Mouse (Mus musculus) left cerebral cortex, postnatal 25 days (tissue): Measurements from ENCODE around the gene Hist2h4. TPM values are rescaled to one million over a fixed set of nuclear protein-coding genes. Genes with fewer than 3 reads are reported as not detected.
A peak's percentile ranks its signal among the peaks of the same experiment; 100 is the strongest.
"Not testable (repeated sequence)": the region's sequence is repeated elsewhere in the genome, so short reads cannot be mapped to it uniquely, and the experiment has no call there.

ENCODE experiments used
- DNase-seq, 2 experiments: peaks; one replicate each; pipeline ENCODE4 v3.0.0; 2022; ENCODE audit warnings: low spot score in 2 of 2, mixed read lengths in 1 of 2
- intact Hi-C: fragments of 180-260 bp; cut with DNase I; formaldehyde crosslinking; loops from one replicate; pipeline ENCODE4 v1.15.1; 2025
- microRNA-seq, 2 experiments: library from miRNA; unstranded; fragments of <30 nt; microRNA quantifications; one replicate each; pipeline ENCODE4 v1.2.0; 2022
- total RNA-seq, 2 experiments: library from RNA; stranded (reverse); gene quantifications; 2 replicates each; pipeline ENCODE4 v1.2.3; 2021

Gene Hist2h4
- total RNA-seq, 2 experiments from 2014 or later = 25.6 to 30.9 TPM

- DNase-seq = no peak
- intact Hi-C loops = no loop called here
These were observed 32.0 kb downstream of the Hist2h4 start for GRCm38 (mm10) chr3:96230910-96231757.

- intact Hi-C loops = no loop called here
- no peak for DNase-seq
These were observed 32.7 kb downstream of the Hist2h4 start for GRCm38 (mm10) chr3:96230404-96230803.

GRCm38 (mm10) chr3:96228828-96229227, 34.3 kb downstream of the Hist2h4 start:
- intact Hi-C loops = no loop called here
- no peak for DNase-seq

GRCm38 (mm10) chr3:96226695-96227648, 36.1 kb downstream of the Hist2h4 start:
- intact Hi-C loops = no loop called here
- DNase-seq = no peak

GRCm38 (mm10) chr3:96225421-96225820, 37.7 kb downstream of the Hist2h4 start:
- intact Hi-C loops = no loop called here
- no peak for DNase-seq

GRCm38 (mm10) chr3:96222774-96223173, 40.3 kb downstream of the Hist2h4 start:
- intact Hi-C loops = no loop called here

GRCm38 (mm10) chr3:96221640-96222038, 41.5 kb downstream of the Hist2h4 start:
- intact Hi-C loops = loop anchor here (2.0 kb wide), 1 partner anchor 41 kb away; the partner anchor contains the start of gene Hist2h4
- no peak for DNase-seq

More at GRCm38 (mm10) chr3:96222774-96223173, 40.3 kb downstream of the Hist2h4 start:
- peak in 1 of 2 experiments; percentile 19 for DNase-seq

GRCm38 (mm10) chr3:96220765-96221639, 42.1 kb downstream of the Hist2h4 start, which contains the start of the genes Hist2h2ac and Hist2h2be:
Gene Hist2h2ac, minus strand, starts transcription at chr3:96220880.
Gene Hist2h2be, plus strand, starts transcription at chr3:96221119.
- DNase-seq = peak; percentile 87 to 96
- intact Hi-C loops = loop anchor here (2.0 kb wide), 1 partner anchor 42 kb away; the partner anchor contains the start of gene Hist2h4

GRCm38 (mm10) chr3:96220131-96220764, 42.9 kb downstream of the Hist2h4 start:
- not testable (repeated sequence) for DNase-seq
- intact Hi-C loops = loop anchor here (2.0 kb wide), 1 partner anchor 43 kb away; the partner anchor contains the start of gene Hist2h4

- intact Hi-C loops = loop anchor here (2.0 to 5.0 kb wide), 2 partner anchors 43 to 147 kb away; partner anchors contain the start of gene Hist2h4
These were observed 43.4 kb downstream of the Hist2h4 start, which contains the start of the genes Bola1 and Hist2h2ab for GRCm38 (mm10) chr3:96219661-96220130. Gene Bola1, minus strand, starts transcription at chr3:96219709. Gene Hist2h2ab, plus strand, starts transcription at chr3:96219865.

GRCm38 (mm10) chr3:96219191-96219641, 43.9 kb downstream of the Hist2h4 start:
- peak in 1 of 2 experiments; percentile 48 for DNase-seq

More at GRCm38 (mm10) chr3:96219661-96220130, 43.4 kb downstream of the Hist2h4 start, which contains the start of the genes Bola1 and Hist2h2ab:
- peak; percentile 82 to 95 for DNase-seq

More at GRCm38 (mm10) chr3:96219191-96219641, 43.9 kb downstream of the Hist2h4 start:
- intact Hi-C loops = loop anchor here (5.0 kb wide), 1 partner anchor 147 kb away; no protein-coding TSS in a partner anchor

Small RNAs within 50 kb of the gene (microRNA-seq; reads per million reads assigned to microRNA genes)
- gene Gm44492 (0 reads per million in 2 experiments), gene Gm47311 (0 reads per million in 2 experiments), gene Gm47313 (0 reads per million in 2 experiments)

Other genes starting within 250 kb of the Hist2h4 start
- 10 to 100 TPM; 41.8 to 47.1 TPM for gene Vps45, start 204.8 kb downstream of the Hist2h4 start, total RNA-seq
- gene Otud7b, start 158.8 kb downstream of the Hist2h4 start, total RNA-seq = 10 to 100 TPM; 24.6 to 27.7 TPM
- gene Mtmr11, start 101.3 kb downstream of the Hist2h4 start, total RNA-seq = 1 to 10 TPM; 6.4 to 6.8 TPM
- gene Sf3b4, start 91.0 kb downstream of the Hist2h4 start, total RNA-seq = 10 to 100 TPM; 39.6 to 43.4 TPM
- 100 to 1,000 TPM; 429 to 435 TPM for gene Sv2a, start 82.2 kb downstream of the Hist2h4 start, total RNA-seq
- gene Bola1, start 43.6 kb downstream of the Hist2h4 start, total RNA-seq = 10 to 100 TPM; 15.6 to 16.9 TPM
- 1 to 10 TPM; 4.8 to 8.9 TPM for gene Hist2h2ab, start 43.4 kb downstream of the Hist2h4 start, total RNA-seq
- 10 to 100 TPM; 18.3 to 24.3 TPM for gene Hist2h2ac, start 42.4 kb downstream of the Hist2h4 start, total RNA-seq
- 1 to 10 TPM; 5.4 to 5.9 TPM for gene Hist2h2be, start 42.2 kb downstream of the Hist2h4 start, total RNA-seq
- 1 to 10 TPM; 5.6 to 7.5 TPM for gene Hist2h3c2, start 24.2 kb downstream of the Hist2h4 start, total RNA-seq
- gene Hist2h2aa2, start 23.0 kb downstream of the Hist2h4 start, total RNA-seq = 100 to 1,000 TPM; 158 to 179 TPM
- gene Hist2h2aa1, start 17.8 kb downstream of the Hist2h4 start, total RNA-seq = 1 to 10 TPM; 6.9 to 9.0 TPM
- not detected for gene Hist2h3c1, start 16.6 kb downstream of the Hist2h4 start, total RNA-seq
- 10 to 100 TPM; 41.5 to 49.1 TPM for gene Hist2h3b, start 5.3 kb upstream of the Hist2h4 start, total RNA-seq
- 100 to 1,000 TPM; 102 to 120 TPM for gene Hist2h2bb, start 6.4 kb upstream of the Hist2h4 start, total RNA-seq
- 1 to 10 TPM; 2.3 to 2.8 TPM for gene Fcgr1, start 30.7 kb upstream of the Hist2h4 start, total RNA-seq
- gene BC107364, start 189.0 kb upstream of the Hist2h4 start, total RNA-seq = not detected